Mouse (Mus musculus) heart, embryonic 16.5 days (tissue): ENCODE data around the gene Atpaf2. TPM values are rescaled to one million over a fixed set of nuclear protein-coding genes. Genes with fewer than 3 reads are reported as not detected.

ENCODE experiments used
- ATAC-seq: fragments of 200-750 bp; cut with Nextera tagmentation; replicated peaks from 2 replicates; pipeline ENCODE4 v1.8.0; 2017; ENCODE audit warnings: moderate number of reproducible peaks; ENCODE audit not compliant: insufficient read depth, low FRiP score; ENCODE audit errors: extremely low read depth
- H3K27ac ChIP-seq: fragments of 300-500 bp; sonication (generic); 2 replicates; pipeline ENCODE4 v1.5.1; 2014; ENCODE audit warnings: mild to moderate bottlenecking, low read length, control low read depth, moderate library complexity
- H3K27me3 ChIP-seq: fragments of 300-500 bp; sonication (generic); 2 replicates; pipeline ENCODE4 v1.6.1; 2014; ENCODE audit warnings: low read length, mixed read lengths; ENCODE audit not compliant: control insufficient read depth, insufficient read depth
- H3K36me3 ChIP-seq: fragments of 300-500 bp; sonication (generic); 2 replicates; pipeline ENCODE4 v1.6.1; 2014; ENCODE audit not compliant: control insufficient read depth, insufficient read depth
- H3K4me1 ChIP-seq: fragments of 300-500 bp; sonication (generic); 2 replicates; pipeline ENCODE4 v1.6.1; 2014; ENCODE audit warnings: low read length, mixed read lengths; ENCODE audit not compliant: control insufficient read depth, insufficient read depth
- H3K4me2 ChIP-seq: fragments of 300-500 bp; sonication (generic); 2 replicates; pipeline ENCODE4 v1.6.1; 2014; ENCODE audit warnings: low read depth, mild to moderate bottlenecking, control low read depth, low read length
- H3K4me3 ChIP-seq: fragments of 300-500 bp; sonication (generic); 2 replicates; pipeline ENCODE4 v1.5.1; 2014; ENCODE audit warnings: mild to moderate bottlenecking, control low read depth, low read length
- H3K9ac ChIP-seq: fragments of 300-500 bp; sonication (generic); 2 replicates; pipeline ENCODE4 v1.6.1; 2014; ENCODE audit warnings: low read length, control low read depth
- H3K9me3 ChIP-seq: fragments of 300-500 bp; sonication (generic); replicated peaks from 2 replicates; pipeline ENCODE4 v1.6.1; 2016; ENCODE audit warnings: low read length; ENCODE audit not compliant: control insufficient read depth
- WGBS: fragments of 180-500 bp; shearing (Covaris S2); extraction: QIAGEN DNeasy Blood & Tissue Kit; methylation state at CpG from one replicate; pipeline ENCODE4 v1.1.7; 2014; 5-methylcytosine and 5-hydroxymethylcytosine counted together
- polyA plus RNA-seq: library from polyadenylated mRNA; unstranded; fragments of >200 nt; fragmentation: Nextera tagmentation; extraction: Ambion mirVana; gene quantifications from 2 replicates; pipeline ENCODE4 v1.2.1, GENCODE M21; 2015

The Atpaf2 gene
- polyA plus RNA-seq, 1 experiment from 2014 or later: 59.4 TPM

GRCm38 (mm10) chr11:60436618-60437017, 18.4 kb upstream of the Atpaf2 start:
- 83% methylated on average over 3 of the region's 3 CpGs for WGBS
- H3K4me3 ChIP-seq: no peak overlapping the region
- no peak overlapping the region for H3K9ac ChIP-seq
- H3K4me2 ChIP-seq: no peak overlapping the region
- no peaks in the 10 kb centered on the region for H3K4me1 ChIP-seq
- H3K9me3 ChIP-seq: no peaks in the 10 kb centered on the region
- H3K27ac ChIP-seq: no peak overlapping the region
- peaks cover 39% of the 10 kb centered on the region for H3K36me3 ChIP-seq
- no peaks in the 10 kb centered on the region for H3K27me3 ChIP-seq
- ATAC-seq: no peak

- H3K27me3 ChIP-seq: no peaks in the 10 kb centered on the region
- no peak overlapping the region for H3K9ac ChIP-seq
- H3K4me3 ChIP-seq: no peak overlapping the region
- no peaks in the 10 kb centered on the region for H3K9me3 ChIP-seq
- peaks cover 33% of the 10 kb centered on the region for H3K36me3 ChIP-seq
- H3K4me1 ChIP-seq: no peaks in the 10 kb centered on the region
- no peak overlapping the region for H3K27ac ChIP-seq
- WGBS: 92% methylated on average over 1 of the region's 1 CpGs
- H3K4me2 ChIP-seq: no peak overlapping the region
- no peak for ATAC-seq
Observed at GRCm38 (mm10) chr11:60435133-60435532, 16.9 kb upstream of the Atpaf2 start.

GRCm38 (mm10) chr11:60433501-60433900, 15.2 kb upstream of the Atpaf2 start:
- no peak for ATAC-seq
- Histone ChIP-seq H3K9me3 (no peaks in the 10 kb centered on the region), H3K4me1 (no peaks in the 10 kb centered on the region), H3K4me2 (no peak overlapping the region), H3K36me3 (peaks cover 35% of the 10 kb centered on the region), H3K9ac (no peak overlapping the region), H3K27me3 (no peaks in the 10 kb centered on the region), H3K27ac (no peak overlapping the region), H3K4me3 (no peak overlapping the region)

GRCm38 (mm10) chr11:60427628-60428027, 9.4 kb upstream of the Atpaf2 start:
- Histone ChIP-seq H3K4me2 (no peak overlapping the region), H3K27me3 (no peaks in the 10 kb centered on the region), H3K9me3 (no peaks in the 10 kb centered on the region), H3K4me1 (no peaks in the 10 kb centered on the region), H3K36me3 (peaks cover 15% of the 10 kb centered on the region), H3K9ac (no peak overlapping the region), H3K4me3 (no peak overlapping the region), H3K27ac (no peak overlapping the region)
- WGBS: 75% methylated on average over 3 of the region's 3 CpGs
- ATAC-seq: no peak

- H3K4me1 ChIP-seq: no peaks in the 10 kb centered on the region
- ATAC-seq: no peak
- peaks cover 10% of the 10 kb centered on the region for H3K36me3 ChIP-seq
- H3K9ac ChIP-seq: no peak overlapping the region
- no peak overlapping the region for H3K27ac ChIP-seq
- 91% methylated on average over 1 of the region's 1 CpGs for WGBS
- no peak overlapping the region for H3K4me2 ChIP-seq
- H3K4me3 ChIP-seq: no peak overlapping the region
- no peaks in the 10 kb centered on the region for H3K27me3 ChIP-seq
- no peaks in the 10 kb centered on the region for H3K9me3 ChIP-seq
Observed at GRCm38 (mm10) chr11:60426417-60426816, 8.2 kb upstream of the Atpaf2 start.

- WGBS: 82% methylated on average over 1 of the region's 1 CpGs
Observed at GRCm38 (mm10) chr11:60423006-60423405, 4.7 kb upstream of the Atpaf2 start.

GRCm38 (mm10) chr11:60422046-60422668, 3.9 kb upstream of the Atpaf2 start:
- Histone ChIP-seq H3K4me1 (peaks cover 10% of the 10 kb centered on the region), H3K27ac (no peak overlapping the region), H3K4me3 (no peak overlapping the region), H3K9me3 (no peaks in the 10 kb centered on the region), H3K27me3 (no peaks in the 10 kb centered on the region), H3K4me2 (no peak overlapping the region), H3K36me3 (peaks cover 8% of the 10 kb centered on the region), H3K9ac (no peak overlapping the region)
- 69% methylated on average over 5 of the region's 6 CpGs for WGBS
- ATAC-seq: no peak

More at GRCm38 (mm10) chr11:60423006-60423405, 4.7 kb upstream of the Atpaf2 start:
- H3K27ac ChIP-seq: no peak overlapping the region
- no peak overlapping the region for H3K4me3 ChIP-seq
- H3K4me1 ChIP-seq: peaks cover 10% of the 10 kb centered on the region
- no peak overlapping the region for H3K4me2 ChIP-seq
- no peaks in the 10 kb centered on the region for H3K9me3 ChIP-seq
- H3K9ac ChIP-seq: no peak overlapping the region
- no peaks in the 10 kb centered on the region for H3K27me3 ChIP-seq
- ATAC-seq: no peak
- H3K36me3 ChIP-seq: peaks cover 8% of the 10 kb centered on the region

GRCm38 (mm10) chr11:60418473-60418803, 181 bp upstream of the Atpaf2 start:
- H3K4me2 ChIP-seq: peak overlapping the region; percentile 90
- 4% methylated on average over 6 of the region's 6 CpGs for WGBS
- peak overlapping the region; percentile 74; the same call in 1 of the 2 replicates for H3K27ac ChIP-seq

GRCm38 (mm10) chr11:60416963-60417716, 1.1 kb downstream of the Atpaf2 start, which contains the start of gene Gid4:
TSS of gene Gid4 (plus strand) at chr11:60417145.
- no peaks in the 10 kb centered on the region for H3K9me3 ChIP-seq
- no peaks in the 10 kb centered on the region for H3K36me3 ChIP-seq
- peak within 1 kb of the TSS; percentile 90 for H3K4me2 ChIP-seq
- H3K4me3 ChIP-seq: peak within 1 kb of the TSS; percentile 82
- H3K9ac ChIP-seq: peak within 1 kb of the TSS; percentile 86
- peak within 1 kb of the TSS; percentile 74 for H3K27ac ChIP-seq
- no peaks in the 10 kb centered on the region for H3K27me3 ChIP-seq
- H3K4me1 ChIP-seq: peaks cover 18% of the 10 kb centered on the region
- WGBS: under 1% methylated on average over 77 of the region's 81 CpGs
- peak; percentile 96 for ATAC-seq

More at GRCm38 (mm10) chr11:60418473-60418803, 181 bp upstream of the Atpaf2 start:
- ATAC-seq: no peak
- peaks cover 18% of the 10 kb centered on the region for H3K4me1 ChIP-seq
- H3K36me3 ChIP-seq: no peaks in the 10 kb centered on the region
- no peaks in the 10 kb centered on the region for H3K27me3 ChIP-seq
- H3K9me3 ChIP-seq: no peaks in the 10 kb centered on the region
- peak overlapping the region; percentile 82 for H3K4me3 ChIP-seq
- H3K9ac ChIP-seq: peak overlapping the region; percentile 81
